Mouse (Mus musculus): Measurements from ENCODE around the gene Egflam. TPM values are rescaled to one million over a fixed set of nuclear protein-coding genes. Genes with fewer than 3 reads are reported as not detected.
A peak's percentile ranks its signal among the peaks of the same experiment; 100 is the strongest.

Gene Egflam
- total RNA-seq, 2 experiments from 2014 or later: not detected

- ATAC-seq (ENCODE audit: poor library complexity, severe bottlenecking): no peak
These were observed 173.9 kb downstream of the Egflam start for GRCm38 (mm10) chr15:7224151-7224775.

- no peak for ATAC-seq (ENCODE audit: poor library complexity, severe bottlenecking)
These were observed 175.4 kb downstream of the Egflam start for GRCm38 (mm10) chr15:7222809-7223208.

GRCm38 (mm10) chr15:7217273-7217598, 181.0 kb downstream of the Egflam start:
- ATAC-seq (ENCODE audit: poor library complexity, severe bottlenecking): no peak

- peak; percentile 92 for ATAC-seq (ENCODE audit: poor library complexity, severe bottlenecking)
These were observed 181.5 kb downstream of the Egflam start for GRCm38 (mm10) chr15:7216581-7217272.

GRCm38 (mm10) chr15:7215845-7216244, 182.3 kb downstream of the Egflam start:
- no peak for ATAC-seq (ENCODE audit: poor library complexity, severe bottlenecking)

- ATAC-seq (ENCODE audit: poor library complexity, severe bottlenecking): no peak
These were observed 184.5 kb downstream of the Egflam start for GRCm38 (mm10) chr15:7213683-7214082.

GRCm38 (mm10) chr15:7208180-7208579, 190.0 kb downstream of the Egflam start:
- no peak for ATAC-seq (ENCODE audit: poor library complexity, severe bottlenecking)

- no peak for ATAC-seq (ENCODE audit: poor library complexity, severe bottlenecking)
These were observed 190.9 kb downstream of the Egflam start for GRCm38 (mm10) chr15:7207292-7207691.

- ATAC-seq (ENCODE audit: poor library complexity, severe bottlenecking): no peak
These were observed 192.1 kb downstream of the Egflam start for GRCm38 (mm10) chr15:7206110-7206509.

- no peak for ATAC-seq (ENCODE audit: poor library complexity, severe bottlenecking)
These were observed 193.3 kb downstream of the Egflam start for GRCm38 (mm10) chr15:7204917-7205316.

- no peak for ATAC-seq (ENCODE audit: poor library complexity, severe bottlenecking)
These were observed 194.4 kb downstream of the Egflam start for GRCm38 (mm10) chr15:7203606-7204330.

GRCm38 (mm10) chr15:7202981-7203380, 195.2 kb downstream of the Egflam start:
- ATAC-seq (ENCODE audit: poor library complexity, severe bottlenecking): no peak

- no peak for ATAC-seq (ENCODE audit: poor library complexity, severe bottlenecking)
These were observed 196.5 kb downstream of the Egflam start for GRCm38 (mm10) chr15:7201421-7202380.

- no peak for ATAC-seq (ENCODE audit: poor library complexity, severe bottlenecking)
These were observed 197.9 kb downstream of the Egflam start for GRCm38 (mm10) chr15:7200286-7200685.

GRCm38 (mm10) chr15:7198816-7199215, 199.4 kb downstream of the Egflam start:
- ATAC-seq (ENCODE audit: poor library complexity, severe bottlenecking): no peak

GRCm38 (mm10) chr15:7197652-7198445, 200.3 kb downstream of the Egflam start:
- no peak for ATAC-seq (ENCODE audit: poor library complexity, severe bottlenecking)

- ATAC-seq (ENCODE audit: poor library complexity, severe bottlenecking): no peak
These were observed 203.4 kb downstream of the Egflam start for GRCm38 (mm10) chr15:7194748-7195221.

- ATAC-seq (ENCODE audit: poor library complexity, severe bottlenecking): no peak
These were observed 204.0 kb downstream of the Egflam start for GRCm38 (mm10) chr15:7194147-7194720.

- ATAC-seq (ENCODE audit: poor library complexity, severe bottlenecking): no peak
These were observed 205.6 kb downstream of the Egflam start for GRCm38 (mm10) chr15:7192582-7192981.

- ATAC-seq (ENCODE audit: poor library complexity, severe bottlenecking): no peak
These were observed 207.1 kb downstream of the Egflam start for GRCm38 (mm10) chr15:7191074-7191473.

Measured in megakaryocyte, adult 5-6 weeks (primary cell).